Mouse (Mus musculus) B cell, adult 2 months (primary cell): Measurements from ENCODE around the gene Has3.
A peak's percentile ranks its signal among the peaks of the same experiment; 100 is the strongest.
"Not testable (repeated sequence)": the region's sequence is repeated elsewhere in the genome, so short reads cannot be mapped to it uniquely, and the experiment has no call there.

Experiments used
- DNase-seq, 2 experiments: peaks; one replicate each; pipeline ENCODE4 v3.0.0; 2022

The Has3 gene

GRCm38 (mm10) chr8:106887336-106888189 lies 17.5 kb downstream of the Has3 start:
- peak; percentile 83 to 85 for DNase-seq

GRCm38 (mm10) chr8:106888803-106889202 lies 18.8 kb downstream of the Has3 start:
- DNase-seq, result no peak

- peak; percentile 27 to 33 for DNase-seq
Measured at GRCm38 (mm10) chr8:106892210-106892805, 22.3 kb downstream of the Has3 start.

- DNase-seq, result no peak
Measured at GRCm38 (mm10) chr8:106892806-106893451, 22.9 kb downstream of the Has3 start.

- DNase-seq, result peak; percentile 88 to 93
Measured at GRCm38 (mm10) chr8:106893481-106894156, 23.6 kb downstream of the Has3 start, which contains the start of gene Utp4. Gene Utp4 (plus strand): TSS chr8:106893636.

GRCm38 (mm10) chr8:106899473-106899872 lies 29.4 kb downstream of the Has3 start:
- DNase-seq, result no peak

GRCm38 (mm10) chr8:106905727-106906480 lies 35.9 kb downstream of the Has3 start:
- peak; percentile 71 to 73 for DNase-seq

- no peak for DNase-seq
Measured at GRCm38 (mm10) chr8:106906635-106907034, 36.6 kb downstream of the Has3 start.

GRCm38 (mm10) chr8:106907450-106907849 lies 37.4 kb downstream of the Has3 start:
- DNase-seq, result no peak

GRCm38 (mm10) chr8:106908291-106908690 lies 38.2 kb downstream of the Has3 start:
- DNase-seq, result no peak

- no peak for DNase-seq
Measured at GRCm38 (mm10) chr8:106913631-106914030, 43.6 kb downstream of the Has3 start.

GRCm38 (mm10) chr8:106919721-106920394 lies 49.8 kb downstream of the Has3 start:
- DNase-seq, result no peak

GRCm38 (mm10) chr8:106920395-106920741 lies 50.3 kb downstream of the Has3 start:
- no peak for DNase-seq

GRCm38 (mm10) chr8:106924057-106924456 lies 54.0 kb downstream of the Has3 start:
- DNase-seq, result no peak

- no peak for DNase-seq
Measured at GRCm38 (mm10) chr8:106924904-106925349, 54.9 kb downstream of the Has3 start.

GRCm38 (mm10) chr8:106925446-106925845 lies 55.4 kb downstream of the Has3 start:
- DNase-seq, result no peak

GRCm38 (mm10) chr8:106927247-106927646 lies 57.2 kb downstream of the Has3 start:
- DNase-seq, result peak; percentile 40 to 52

- DNase-seq, result not testable (repeated sequence)
Measured at GRCm38 (mm10) chr8:106928182-106928581, 58.1 kb downstream of the Has3 start.

- no peak for DNase-seq
Measured at GRCm38 (mm10) chr8:106929155-106929913, 59.3 kb downstream of the Has3 start.

GRCm38 (mm10) chr8:106929921-106930320 lies 59.9 kb downstream of the Has3 start:
- no peak for DNase-seq
